Mouse (Mus musculus) liver, embryonic 11.5 days (tissue): ENCODE results near the gene Dock1. TPM values are rescaled to one million over a fixed set of nuclear protein-coding genes. Genes with fewer than 3 reads are reported as not detected.

Source experiments
- ATAC-seq: fragments of 200-750 bp; cut with Nextera tagmentation; replicated peaks from 2 replicates; pipeline ENCODE4 v1.8.0; 2017; ENCODE audit warnings: moderate number of reproducible peaks, mild to moderate bottlenecking, moderate TSS enrichment, moderate library complexity; ENCODE audit not compliant: low FRiP score
- DNase-seq: peaks from one replicate; pipeline ENCODE4 v3.0.0-alpha.2; 2017; ENCODE audit warnings: low spot score
- H3K27ac ChIP-seq: fragments of 300-500 bp; sonication (generic); 2 replicates; pipeline ENCODE4 v1.5.1; 2014; ENCODE audit warnings: mild to moderate bottlenecking, low read depth, low read length, control low read depth
- H3K27me3 ChIP-seq: fragments of 300-500 bp; sonication (generic); replicated peaks from 2 replicates; pipeline ENCODE4 v1.6.1; 2014; ENCODE audit warnings: low read length, mixed read lengths; ENCODE audit not compliant: control insufficient read depth, insufficient read depth
- H3K36me3 ChIP-seq: fragments of 300-500 bp; sonication (generic); 2 replicates; pipeline ENCODE4 v1.6.1; 2014; ENCODE audit warnings: mild to moderate bottlenecking, low read length, moderate library complexity, mixed read lengths; ENCODE audit not compliant: control insufficient read depth, insufficient read depth
- H3K4me1 ChIP-seq: fragments of 300-500 bp; sonication (generic); replicated peaks from 2 replicates; pipeline ENCODE4 v1.6.1; 2014; ENCODE audit warnings: low read length, mixed read lengths; ENCODE audit not compliant: control insufficient read depth, insufficient read depth
- H3K4me2 ChIP-seq: fragments of 300-500 bp; sonication (generic); 2 replicates; pipeline ENCODE4 v1.6.1; 2014; ENCODE audit warnings: mild to moderate bottlenecking, control low read depth, moderate library complexity
- H3K4me3 ChIP-seq: fragments of 300-500 bp; sonication (generic); 2 replicates; pipeline ENCODE4 v1.5.1; 2014; ENCODE audit warnings: low read depth, low read length, control low read depth
- H3K9ac ChIP-seq: fragments of 300-500 bp; sonication (generic); 2 replicates; pipeline ENCODE4 v1.6.1; 2014; ENCODE audit warnings: low read depth, low read length, control low read depth
- H3K9me3 ChIP-seq: fragments of 300-500 bp; sonication (generic); 2 replicates; pipeline ENCODE4 v1.6.1; 2016; ENCODE audit warnings: low read length, inconsistent platforms, mixed read lengths; ENCODE audit not compliant: control insufficient read depth
- WGBS: fragments of 180-500 bp; shearing (Covaris S2); extraction: QIAGEN DNeasy Blood & Tissue Kit; methylation state at CpG from one replicate; pipeline ENCODE4 v1.1.7; 2014; 5-methylcytosine and 5-hydroxymethylcytosine counted together
- polyA plus RNA-seq: library from polyadenylated mRNA; unstranded; fragments of >200 nt; fragmentation: Nextera tagmentation; extraction: Ambion mirVana; gene quantifications from 2 replicates; pipeline ENCODE4 v1.2.1, GENCODE M21; 2014

The Dock1 gene
- polyA plus RNA-seq, 1 experiment from 2014 or later = 15.9 TPM

DNA sequence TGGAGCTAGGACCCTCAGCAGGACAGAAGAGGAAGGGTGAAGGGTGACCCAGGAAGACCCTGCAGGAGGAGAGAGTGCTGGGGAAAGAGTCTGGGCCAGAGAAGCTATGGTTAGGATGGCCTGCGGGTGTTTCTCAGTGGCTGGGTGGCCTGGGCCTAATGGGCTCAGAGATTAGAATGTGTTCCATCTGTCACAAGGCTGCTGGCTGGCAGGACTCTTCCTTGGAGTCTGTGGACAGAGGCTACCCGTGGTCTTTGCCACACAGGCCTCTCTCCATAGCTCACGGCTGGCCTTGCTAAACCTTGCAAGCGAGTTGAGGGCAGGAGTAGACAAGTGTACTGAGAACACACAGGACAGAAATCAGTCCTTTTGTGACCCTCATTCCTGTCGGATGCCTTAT, 32.0 kb downstream of the Dock1 start:
- 69% methylated on average over 5 of the region's 5 CpGs for WGBS
- Histone ChIP-seq H3K27ac (no peak overlapping the region), H3K4me1 (peaks cover 11% of the 10 kb centered on the region), H3K9me3 (no peaks in the 10 kb centered on the region), H3K4me2 (no peak overlapping the region), H3K27me3 (no peaks in the 10 kb centered on the region), H3K36me3 (no peaks in the 10 kb centered on the region), H3K4me3 (no peak overlapping the region), H3K9ac (no peak overlapping the region)
- DNase-seq = no peak
- no peak; the same call in 1 of the 2 replicates for ATAC-seq

DNA sequence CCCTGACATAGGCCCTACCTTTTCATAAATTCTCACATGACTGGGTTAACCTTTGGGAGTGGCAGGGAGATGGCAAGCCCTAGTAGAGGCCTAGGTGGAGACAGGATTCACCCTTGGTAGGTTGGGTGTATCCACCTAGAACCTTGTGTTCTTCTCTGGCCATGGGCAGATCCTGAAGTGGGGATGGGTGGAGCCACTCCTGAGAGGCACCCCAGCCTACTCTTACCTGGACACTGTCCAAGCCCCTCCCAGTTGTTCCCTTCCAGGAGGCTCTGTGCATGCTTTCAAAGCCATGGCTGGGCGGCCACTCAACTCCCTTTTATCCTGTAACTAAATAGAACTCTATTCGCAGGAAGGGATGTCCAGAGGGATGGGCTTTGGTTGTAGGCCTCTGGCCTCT, 33.2 kb downstream of the Dock1 start:
- DNase-seq (no peak), ATAC-seq (no peak)
- H3K9me3 ChIP-seq = no peaks in the 10 kb centered on the region
- H3K4me2 ChIP-seq = no peak overlapping the region
- no peak overlapping the region for H3K4me3 ChIP-seq
- no peak overlapping the region for H3K9ac ChIP-seq
- no peaks in the 10 kb centered on the region for H3K36me3 ChIP-seq
- peaks cover 8% of the 10 kb centered on the region for H3K4me1 ChIP-seq
- 95% methylated on average over 2 of the region's 2 CpGs for WGBS
- H3K27me3 ChIP-seq = no peaks in the 10 kb centered on the region
- H3K27ac ChIP-seq = no peak overlapping the region

DNA sequence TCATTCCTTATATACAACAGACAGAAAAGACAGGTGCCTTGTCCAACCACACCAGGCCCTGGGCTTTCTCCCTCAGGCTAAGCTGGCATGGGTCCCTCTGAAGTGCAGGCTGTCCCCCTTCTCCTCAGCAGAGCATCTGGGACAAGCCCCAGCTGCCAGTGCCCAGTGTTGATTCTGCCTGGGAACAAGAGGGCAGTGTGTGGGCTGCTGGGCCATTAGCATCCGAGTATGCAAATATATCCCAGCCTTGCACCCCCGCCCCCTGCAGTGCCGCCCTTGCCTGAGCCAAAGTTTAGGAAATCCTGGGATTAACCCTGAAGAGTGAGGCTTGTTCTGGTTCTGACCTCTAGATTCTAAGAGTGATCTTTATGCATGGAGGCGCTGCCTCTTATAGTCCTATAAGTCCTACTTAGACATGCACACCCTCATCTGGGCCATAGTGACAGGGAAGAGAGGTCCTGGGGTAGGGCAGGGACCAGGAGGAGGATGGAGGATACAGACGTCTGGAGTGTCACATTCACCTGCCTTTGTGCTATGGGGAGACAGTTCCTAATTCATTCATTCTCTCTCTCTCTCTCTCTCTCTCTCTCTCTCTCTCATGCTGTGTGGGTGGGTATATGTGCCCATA, 38.9 kb downstream of the Dock1 start:
- H3K9ac ChIP-seq = no peak overlapping the region
- DNase-seq = no peak
- H3K4me3 ChIP-seq = no peak overlapping the region
- no peaks in the 10 kb centered on the region for H3K27me3 ChIP-seq
- H3K36me3 ChIP-seq = no peaks in the 10 kb centered on the region
- H3K27ac ChIP-seq = no peak overlapping the region
- H3K9me3 ChIP-seq = no peaks in the 10 kb centered on the region
- H3K4me2 ChIP-seq = no peak overlapping the region
- no peak for ATAC-seq
- WGBS = 55% methylated on average over 5 of the region's 5 CpGs
- H3K4me1 ChIP-seq = no peaks in the 10 kb centered on the region; the same call in 1 of the 2 replicates

- Histone ChIP-seq H3K9me3 (no peaks in the 10 kb centered on the region), H3K36me3 (no peaks in the 10 kb centered on the region), H3K4me1 (no peaks in the 10 kb centered on the region; the same call in 1 of the 2 replicates), H3K27me3 (no peaks in the 10 kb centered on the region), H3K9ac (no peak overlapping the region), H3K27ac (no peak overlapping the region), H3K4me2 (no peak overlapping the region), H3K4me3 (no peak overlapping the region)
- 77% methylated on average over 1 of the region's 1 CpGs for WGBS
- ATAC-seq (no peak), DNase-seq (no peak)
These were observed 41.1 kb downstream of the Dock1 start for GRCm38 (mm10) chr7:134711576-134711975.

DNA sequence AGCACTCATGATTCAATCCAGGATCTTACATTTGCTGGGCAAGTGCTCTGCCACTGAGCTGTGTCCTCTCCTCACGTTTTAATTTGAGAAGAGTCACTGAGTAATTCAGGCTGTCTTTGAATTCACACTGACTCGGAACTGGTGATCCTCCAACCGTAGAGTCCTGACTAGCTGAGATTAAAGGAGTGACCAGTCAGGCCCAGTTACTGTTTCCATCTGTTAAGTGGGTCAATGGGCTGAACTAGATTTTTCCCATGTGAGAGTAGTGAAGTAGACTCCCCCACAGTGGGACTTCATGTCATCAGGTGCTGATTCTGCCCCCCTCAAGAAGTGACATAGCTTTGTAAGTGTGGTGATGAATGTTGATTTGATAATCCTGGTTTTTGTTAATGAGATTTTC, 49.0 kb downstream of the Dock1 start:
- no peaks in the 10 kb centered on the region for H3K27me3 ChIP-seq
- ATAC-seq = no peak

DNA sequence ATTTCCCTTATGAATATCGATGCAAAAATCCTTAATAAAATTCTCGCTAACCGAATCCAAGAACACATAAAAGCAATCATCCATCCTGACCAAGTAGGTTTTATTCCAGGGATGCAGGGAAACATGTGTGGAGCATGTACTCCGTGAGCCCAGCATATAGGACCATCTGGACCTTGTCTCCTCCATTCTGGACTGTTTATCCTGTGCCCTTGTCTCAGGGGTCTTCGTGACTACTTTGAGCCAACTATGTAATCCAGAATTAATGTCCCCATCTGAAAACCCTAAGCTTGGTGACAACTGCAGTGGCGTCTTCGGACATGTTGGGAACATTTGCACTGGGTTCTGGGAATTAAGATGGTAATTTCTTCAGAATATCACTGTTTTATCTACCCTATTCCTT, 51.9 kb downstream of the Dock1 start:
- Histone ChIP-seq H3K27me3 (no peaks in the 10 kb centered on the region), H3K4me2 (no peak overlapping the region)

More for the DNA sequence above, 49.0 kb downstream of the Dock1 start:
- Histone ChIP-seq H3K4me1 (no peaks in the 10 kb centered on the region), H3K27ac (no peak overlapping the region), H3K36me3 (no peaks in the 10 kb centered on the region), H3K9me3 (no peaks in the 10 kb centered on the region), H3K4me2 (no peak overlapping the region), H3K4me3 (no peak overlapping the region), H3K9ac (no peak overlapping the region)
- 81% methylated on average over 3 of the region's 3 CpGs for WGBS
- no peak for DNase-seq

DNA sequence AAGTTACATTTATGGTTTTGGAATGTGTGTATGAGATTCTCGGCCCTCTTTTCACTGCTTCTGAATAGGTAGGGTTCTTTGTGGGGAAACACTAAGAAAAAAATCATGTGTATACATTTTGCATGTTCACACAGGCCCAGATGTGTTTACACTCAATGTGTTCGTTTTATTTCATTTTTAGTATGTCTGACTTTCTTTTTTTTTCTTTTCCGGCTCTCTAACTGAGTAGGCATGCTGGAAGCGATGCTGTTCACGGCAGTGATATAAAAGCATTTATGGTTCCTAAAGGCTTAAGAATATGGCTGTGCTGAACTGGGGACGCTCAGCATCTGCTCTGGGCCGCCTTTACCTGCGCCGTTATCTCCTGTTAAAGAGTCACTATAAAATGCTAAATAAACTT, 52.5 kb downstream of the Dock1 start:
- Histone ChIP-seq H3K9me3 (no peaks in the 10 kb centered on the region), H3K4me3 (no peak overlapping the region), H3K36me3 (no peaks in the 10 kb centered on the region), H3K4me2 (no peak overlapping the region), H3K27me3 (no peaks in the 10 kb centered on the region), H3K9ac (no peak overlapping the region), H3K4me1 (peaks cover 2% of the 10 kb centered on the region; the same call in 1 of the 2 replicates), H3K27ac (no peak overlapping the region)
- ATAC-seq = no peak
- 86% methylated on average over 9 of the region's 9 CpGs for WGBS
- no peak for DNase-seq

More for the DNA sequence above, 51.9 kb downstream of the Dock1 start:
- H3K4me3 ChIP-seq = no peak overlapping the region
- DNase-seq = no peak
- 91% methylated on average over 7 of the region's 7 CpGs for WGBS
- H3K36me3 ChIP-seq = no peaks in the 10 kb centered on the region
- H3K27ac ChIP-seq = no peak overlapping the region
- no peak overlapping the region for H3K9ac ChIP-seq
- no peak for ATAC-seq
- H3K4me1 ChIP-seq = peaks cover 2% of the 10 kb centered on the region; the same call in 1 of the 2 replicates
- H3K9me3 ChIP-seq = no peaks in the 10 kb centered on the region

- Histone ChIP-seq H3K9me3 (no peaks in the 10 kb centered on the region), H3K27ac (no peak overlapping the region), H3K27me3 (no peaks in the 10 kb centered on the region), H3K4me2 (no peak overlapping the region), H3K9ac (no peak overlapping the region), H3K4me1 (peaks cover 2% of the 10 kb centered on the region; the same call in 1 of the 2 replicates), H3K4me3 (no peak overlapping the region), H3K36me3 (no peaks in the 10 kb centered on the region)
- no peak for DNase-seq
- WGBS = 73% methylated on average over 5 of the region's 5 CpGs
- ATAC-seq = no peak
These were observed 53.1 kb downstream of the Dock1 start for GRCm38 (mm10) chr7:134723509-134723908.

- Histone ChIP-seq H3K4me1 (peaks cover 2% of the 10 kb centered on the region; the same call in 1 of the 2 replicates), H3K9me3 (no peaks in the 10 kb centered on the region), H3K9ac (no peak overlapping the region), H3K27ac (no peak overlapping the region), H3K4me3 (no peak overlapping the region), H3K36me3 (no peaks in the 10 kb centered on the region), H3K27me3 (no peaks in the 10 kb centered on the region), H3K4me2 (no peak overlapping the region)
- ATAC-seq = no peak
- 42% methylated on average over 7 of the region's 7 CpGs for WGBS
- DNase-seq = no peak
These were observed 54.4 kb downstream of the Dock1 start for GRCm38 (mm10) chr7:134724841-134725240.
